Mouse (Mus musculus) spleen, embryonic (tissue): Measurements from ENCODE around the gene Rab23.
"Not testable (repeated sequence)": the region's sequence is repeated elsewhere in the genome, so short reads cannot be mapped to it uniquely, and the experiment has no call there.

Experiments used
- CTCF ChIA-PET: fragments of 350-600 bp; sonication (Branson Sonifier 250); formaldehyde crosslinking; loops from one replicate; lab custom pipeline; 2022; lab: Charles Lee

Rab23 gene

DNA sequence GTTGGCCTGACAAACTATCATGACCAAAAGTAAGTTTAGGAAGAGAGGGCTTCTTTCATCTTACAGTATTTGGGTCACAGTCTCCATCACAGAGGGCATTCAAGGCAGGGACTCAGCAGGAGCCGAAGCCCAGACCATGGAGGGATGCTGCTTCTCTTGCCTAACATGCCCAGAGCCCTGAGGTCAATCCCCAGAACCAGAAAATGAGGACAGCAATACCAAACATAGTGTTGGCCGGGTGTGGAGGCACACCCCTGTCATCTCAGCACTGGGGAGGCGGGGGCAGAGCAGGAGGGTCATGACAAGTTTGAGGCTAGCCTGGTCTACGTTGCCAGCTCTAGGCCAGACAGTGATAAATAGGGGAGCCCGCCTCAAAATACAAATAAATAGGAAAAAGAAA, 5.4 kb downstream of the Rab23 start:
- CTCF ChIA-PET = no interaction called here

DNA sequence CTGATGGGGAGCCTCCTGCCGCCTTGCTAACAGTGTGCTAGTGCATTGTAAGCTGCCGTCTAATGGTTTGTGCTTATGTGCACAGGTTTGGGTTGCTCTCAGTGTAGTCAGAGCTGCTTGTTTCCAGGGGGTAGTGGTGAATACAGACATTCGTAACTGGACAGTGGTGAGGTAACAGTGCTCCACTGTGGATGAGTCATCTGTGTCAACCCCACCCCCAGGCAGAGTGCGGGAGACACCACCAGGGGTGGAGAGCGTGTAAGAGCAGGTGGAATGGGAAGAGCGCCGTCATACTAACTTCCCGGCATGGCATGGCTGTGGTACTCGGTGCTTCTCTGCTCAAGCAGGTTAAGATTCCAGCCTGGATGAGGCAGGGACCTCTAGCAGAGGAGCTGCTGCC, 13.4 kb downstream of the Rab23 start:
- CTCF ChIA-PET = no interaction called here

DNA sequence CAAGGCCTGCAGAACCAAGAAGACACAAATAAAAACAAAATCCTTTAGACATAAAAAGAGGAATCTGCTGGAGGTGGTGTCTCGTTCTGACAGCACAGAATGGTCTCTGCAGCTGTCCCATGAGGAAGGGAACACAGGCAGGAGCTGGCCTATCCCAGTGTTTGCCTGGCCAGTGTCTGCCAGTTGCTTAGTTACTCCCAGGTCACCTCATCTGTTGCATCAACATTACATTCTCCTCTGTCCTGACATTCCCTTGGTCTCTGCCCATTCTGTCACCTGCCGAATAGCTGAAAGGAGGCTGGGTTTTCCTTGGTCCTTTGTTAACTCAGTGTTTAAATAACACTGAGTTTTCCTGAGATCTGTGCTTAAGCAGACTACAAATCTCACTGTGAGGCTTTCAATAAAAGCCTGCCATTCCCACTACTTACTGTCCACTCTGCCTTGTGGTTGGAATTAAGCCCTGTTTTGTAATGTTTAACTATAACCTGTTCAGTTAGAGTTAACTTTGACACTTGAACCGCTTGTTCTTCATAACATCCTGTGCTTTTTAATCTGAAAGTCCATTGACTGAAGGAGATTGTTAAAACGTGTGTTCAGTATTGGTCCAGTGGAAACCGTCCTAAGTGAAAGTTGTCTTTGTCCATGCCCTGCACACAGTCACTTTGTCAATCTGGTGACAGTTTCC, 14.5 kb downstream of the Rab23 start:
- CTCF ChIA-PET = no interaction called here

DNA sequence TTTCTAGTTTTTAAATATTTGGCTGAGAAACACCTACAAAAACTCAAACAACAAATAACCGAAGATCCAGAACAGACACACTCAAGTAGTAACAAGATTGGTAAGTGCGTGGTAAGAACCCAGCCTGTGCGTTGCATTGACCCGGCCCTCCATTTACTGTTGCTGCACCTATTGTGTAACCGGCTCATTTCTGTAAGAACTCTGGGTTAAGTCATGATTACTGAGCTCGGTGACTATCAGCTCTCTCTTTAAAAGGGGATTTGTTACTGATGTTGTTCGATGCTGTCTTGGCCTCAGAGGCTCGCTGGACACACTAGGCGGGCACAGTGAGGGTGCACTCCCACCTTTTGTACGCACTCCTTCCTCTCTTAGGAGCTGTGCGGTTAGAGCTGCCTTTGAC, 18.6 kb downstream of the Rab23 start:
- CTCF ChIA-PET = no interaction called here

DNA sequence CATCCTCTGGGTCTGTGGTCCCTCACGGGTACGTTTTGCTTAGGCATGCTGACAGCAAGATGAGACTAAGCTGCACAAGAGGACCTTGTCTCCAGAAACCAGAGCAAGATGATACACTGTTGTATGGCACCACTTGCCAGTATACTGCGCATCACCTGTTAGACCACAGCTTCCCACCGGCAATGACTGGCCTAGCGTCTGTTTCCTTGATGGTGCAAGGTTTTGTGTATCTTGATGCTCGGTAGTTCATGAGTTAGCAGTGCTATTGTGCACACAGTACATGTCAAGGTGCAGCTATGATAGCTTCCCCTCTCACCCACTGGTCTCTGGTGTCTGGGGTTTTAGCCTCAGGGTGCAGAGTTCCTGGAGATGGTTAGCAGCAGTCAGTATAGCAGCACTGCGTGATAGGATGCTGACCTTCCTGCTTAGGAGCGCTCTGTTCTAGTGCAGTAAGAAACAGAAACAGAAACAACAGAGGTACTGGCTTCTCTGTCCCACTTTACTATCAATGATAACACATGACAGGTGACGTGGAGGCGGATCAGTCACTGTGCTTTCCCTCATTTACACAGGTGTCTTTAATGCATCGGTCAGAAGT, 19.1 kb downstream of the Rab23 start:
- CTCF ChIA-PET = interaction anchor here (0.6 kb wide), 1 partner anchor 35 kb away, joined by 3 read pairs; no protein-coding TSS in a partner anchor

DNA sequence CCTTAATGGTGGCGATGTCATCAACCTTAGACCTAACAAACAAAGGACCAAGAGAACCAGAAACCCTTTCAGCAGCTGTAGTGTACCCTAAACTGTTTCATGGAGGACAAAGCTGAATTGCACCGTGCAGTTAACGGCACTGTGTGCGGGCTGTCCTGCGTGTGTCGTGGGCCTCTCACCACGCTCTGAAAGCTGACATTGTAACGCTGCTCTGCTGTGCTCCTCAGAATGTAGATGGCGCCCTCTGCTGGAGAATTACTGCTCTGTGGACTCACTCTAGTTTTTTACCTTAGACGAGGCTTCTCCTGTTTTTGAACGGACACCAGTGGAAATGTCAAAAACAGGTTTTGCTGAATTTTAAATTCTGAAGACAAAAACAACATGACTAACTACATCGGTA, 19.6 kb downstream of the Rab23 start:
- CTCF ChIA-PET = interaction anchor here (0.6 kb wide), 1 partner anchor 35 kb away, joined by 3 read pairs; no protein-coding TSS in a partner anchor

DNA sequence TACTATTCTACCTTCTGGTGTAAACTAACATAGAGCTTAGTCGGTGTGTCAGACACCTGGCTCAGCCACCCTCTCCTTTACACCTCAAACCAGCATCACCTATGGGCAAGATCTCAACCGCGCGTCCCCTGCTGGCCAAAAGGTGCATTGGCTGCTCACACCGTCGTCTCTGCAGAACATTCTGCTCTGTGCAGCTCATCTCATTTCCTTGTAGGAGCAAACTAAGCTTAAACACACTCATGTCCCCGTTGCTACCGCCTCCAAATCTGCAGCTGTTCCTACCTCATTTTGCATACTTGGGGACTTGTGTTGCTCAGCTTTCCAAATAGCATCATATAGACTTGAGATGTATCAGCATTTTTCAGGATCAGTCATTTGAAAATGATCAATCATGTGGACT, 23.2 kb downstream of the Rab23 start:
- CTCF ChIA-PET = interaction anchor here (0.7 kb wide), 1 partner anchor 853 kb away, joined by 3 read pairs; no protein-coding TSS in a partner anchor

DNA sequence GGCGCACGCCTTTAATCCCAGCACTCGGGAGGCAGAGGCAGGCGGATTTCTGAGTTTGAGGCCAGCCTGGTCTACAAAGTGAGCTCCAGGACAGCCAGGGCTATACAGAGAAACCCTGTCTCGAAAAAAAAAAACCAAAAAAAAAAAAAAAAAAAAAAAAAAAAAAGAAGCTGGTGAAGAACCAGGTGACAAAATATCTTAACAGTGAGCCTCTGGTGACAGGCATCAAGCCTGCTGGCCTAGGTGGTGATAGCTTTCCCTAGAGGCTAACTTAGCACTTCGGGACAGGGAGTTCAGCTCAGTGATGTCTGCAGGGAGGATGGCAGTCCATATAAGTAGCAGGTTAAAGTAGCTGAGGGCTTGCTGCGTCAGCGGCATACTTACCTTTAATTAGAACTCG, 25.1 kb downstream of the Rab23 start:
- CTCF ChIA-PET = not testable (repeated sequence)

DNA sequence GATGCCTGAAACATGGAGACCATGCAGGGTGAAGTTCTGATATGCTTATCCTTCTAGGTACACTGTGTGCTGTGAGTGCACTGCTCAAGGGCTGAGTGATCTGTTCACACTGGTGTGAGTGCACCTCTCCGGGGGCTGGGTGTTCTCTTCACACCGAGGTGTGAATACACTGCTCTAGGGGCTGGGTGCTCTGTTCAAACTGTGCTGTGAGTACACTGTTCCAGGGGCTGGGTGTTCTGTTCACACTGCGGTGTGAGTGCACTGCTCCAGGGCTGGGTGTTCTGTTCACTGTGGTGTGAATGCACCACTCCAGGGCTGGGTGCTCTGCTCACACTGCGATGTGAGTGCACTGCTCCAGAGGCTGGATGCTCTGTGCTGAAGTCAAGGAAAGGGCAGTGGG, 26.2 kb downstream of the Rab23 start:
- CTCF ChIA-PET = no interaction called here

DNA sequence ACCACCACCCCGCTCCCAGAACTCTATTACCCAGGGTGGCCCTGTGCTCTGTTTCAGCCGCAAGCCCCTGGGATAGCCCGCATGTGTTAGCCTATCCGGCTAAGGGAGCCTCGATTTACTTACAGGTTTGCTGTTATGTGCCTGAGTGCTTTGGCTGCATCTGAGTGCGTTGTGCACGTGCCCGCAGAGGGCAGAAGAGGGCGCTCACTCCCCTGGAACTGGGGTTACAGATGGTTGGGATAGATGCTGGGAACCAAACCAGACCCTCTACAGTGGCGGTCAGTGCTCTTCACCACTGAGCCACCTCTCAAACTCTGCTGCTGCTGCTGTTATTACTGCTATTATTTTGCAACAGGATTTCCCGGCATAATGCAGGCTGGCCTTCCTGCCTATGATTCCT, 29.4 kb downstream of the Rab23 start:
- CTCF ChIA-PET = interaction anchor here (0.7 kb wide), 1 partner anchor 60 kb away, joined by 15 read pairs; no protein-coding TSS in a partner anchor

DNA sequence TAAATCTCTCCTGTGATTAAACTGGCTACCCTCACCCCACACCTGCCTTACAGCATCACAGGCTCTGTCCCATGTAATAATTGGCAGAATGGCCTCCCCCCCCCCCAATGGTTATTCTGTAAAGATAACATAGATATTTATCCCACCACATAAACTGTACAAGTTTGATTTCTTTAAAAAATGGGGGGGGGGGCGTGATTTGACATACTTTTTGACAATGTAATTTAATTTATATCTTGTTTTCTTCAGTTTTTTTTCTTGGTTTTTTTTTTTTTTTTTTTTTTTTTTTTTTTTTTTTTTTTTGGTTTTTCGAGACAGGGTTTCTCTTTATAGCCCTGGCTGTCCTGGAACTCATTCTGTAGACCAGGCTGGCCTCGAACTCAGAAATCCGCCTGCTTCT, 30.0 kb downstream of the Rab23 start:
- CTCF ChIA-PET = not testable (repeated sequence)

DNA sequence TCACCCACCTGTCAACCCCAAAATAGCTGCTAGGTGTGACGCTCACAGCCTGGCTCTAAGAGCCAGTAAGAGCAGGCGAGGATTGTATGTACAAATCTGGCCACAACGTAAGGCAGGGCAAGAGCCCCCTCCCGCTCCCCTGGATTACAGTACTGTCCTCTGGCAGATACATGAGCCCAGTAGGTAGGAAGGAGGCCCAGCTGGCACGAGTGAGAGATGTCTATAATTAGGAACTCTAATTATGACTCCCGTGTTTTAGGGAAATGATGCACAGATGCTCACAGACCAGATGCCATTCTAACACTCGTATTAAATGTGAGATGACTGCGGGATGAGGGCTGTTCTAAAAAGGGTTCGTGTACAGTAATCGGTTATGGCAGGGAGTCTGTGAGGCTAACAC, 31.6 kb downstream of the Rab23 start:
- CTCF ChIA-PET = no interaction called here

DNA sequence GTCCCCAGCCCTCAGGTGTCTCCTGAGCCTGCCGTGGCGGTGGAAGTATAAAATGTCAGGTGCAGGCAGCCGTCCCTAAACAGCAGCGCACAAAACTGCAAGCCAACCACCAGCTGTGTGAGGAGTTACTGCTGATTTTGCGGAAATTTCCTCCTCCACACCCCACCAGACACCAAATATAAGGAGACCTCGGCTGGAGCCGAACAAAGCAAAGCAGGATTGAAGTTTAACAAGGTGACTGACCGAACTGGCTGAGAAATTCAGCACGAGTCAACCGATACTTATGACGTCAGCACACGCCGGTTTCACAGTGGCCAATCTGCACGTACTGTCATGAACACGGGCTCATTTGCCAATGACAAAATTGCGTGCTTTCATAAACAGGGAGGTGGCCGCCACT, 34.4 kb downstream of the Rab23 start:
- CTCF ChIA-PET = no interaction called here

DNA sequence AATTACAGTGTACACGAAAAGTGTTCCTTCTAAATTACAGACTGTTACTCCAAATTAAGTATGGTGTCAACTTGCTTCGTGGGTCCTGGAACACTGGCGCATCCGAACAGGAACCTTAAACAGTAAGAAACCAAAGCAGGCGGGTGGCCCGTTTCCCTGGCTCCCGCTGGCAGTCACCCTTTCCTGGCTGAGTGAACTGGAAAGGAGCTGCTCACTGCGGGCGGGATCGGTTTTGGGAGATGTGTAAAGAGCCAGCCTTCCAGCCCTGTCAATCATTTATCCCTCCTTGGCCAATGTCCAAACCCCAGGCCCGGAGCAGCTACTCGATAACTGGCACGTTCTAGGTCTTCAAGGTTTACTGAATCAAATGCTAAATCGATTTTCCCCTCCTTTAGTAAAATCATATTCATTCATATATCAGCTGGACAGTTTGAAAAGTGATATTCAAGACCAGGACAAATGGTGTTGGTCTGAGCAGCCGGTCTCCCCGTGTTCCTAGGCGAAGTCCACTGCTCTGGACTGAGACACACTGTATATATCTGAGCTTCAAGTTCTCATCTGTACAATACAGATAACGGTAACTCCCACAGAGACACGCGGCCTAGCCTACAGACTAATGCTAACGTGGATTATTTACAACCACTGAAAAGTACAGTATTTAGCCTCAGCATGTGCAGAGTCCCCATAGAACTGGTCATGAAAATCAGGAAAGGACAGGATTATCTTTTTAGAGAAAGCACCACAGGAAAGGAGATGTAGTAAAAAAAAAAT, 35.5 kb downstream of the Rab23 start:
- CTCF ChIA-PET = no interaction called here

DNA sequence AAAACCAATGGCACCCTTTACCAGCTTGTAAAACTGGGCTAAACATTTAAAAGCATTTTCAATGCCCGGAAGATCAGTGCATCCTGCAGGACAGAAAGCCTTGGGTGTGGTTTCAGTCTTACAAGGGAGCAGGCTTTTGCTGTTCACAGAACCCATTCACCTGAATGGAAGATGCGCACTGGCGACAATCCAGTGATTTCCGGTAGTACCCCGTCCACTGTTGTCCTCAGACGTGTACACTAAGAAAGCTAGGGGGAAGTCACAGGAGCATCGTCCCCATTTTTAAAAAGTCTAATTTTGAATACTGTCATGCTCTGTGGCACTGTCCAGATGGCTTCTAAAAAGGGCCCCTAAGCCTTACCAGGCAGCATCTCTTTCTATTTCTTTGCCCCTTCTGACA, 36.1 kb downstream of the Rab23 start:
- CTCF ChIA-PET = no interaction called here

DNA sequence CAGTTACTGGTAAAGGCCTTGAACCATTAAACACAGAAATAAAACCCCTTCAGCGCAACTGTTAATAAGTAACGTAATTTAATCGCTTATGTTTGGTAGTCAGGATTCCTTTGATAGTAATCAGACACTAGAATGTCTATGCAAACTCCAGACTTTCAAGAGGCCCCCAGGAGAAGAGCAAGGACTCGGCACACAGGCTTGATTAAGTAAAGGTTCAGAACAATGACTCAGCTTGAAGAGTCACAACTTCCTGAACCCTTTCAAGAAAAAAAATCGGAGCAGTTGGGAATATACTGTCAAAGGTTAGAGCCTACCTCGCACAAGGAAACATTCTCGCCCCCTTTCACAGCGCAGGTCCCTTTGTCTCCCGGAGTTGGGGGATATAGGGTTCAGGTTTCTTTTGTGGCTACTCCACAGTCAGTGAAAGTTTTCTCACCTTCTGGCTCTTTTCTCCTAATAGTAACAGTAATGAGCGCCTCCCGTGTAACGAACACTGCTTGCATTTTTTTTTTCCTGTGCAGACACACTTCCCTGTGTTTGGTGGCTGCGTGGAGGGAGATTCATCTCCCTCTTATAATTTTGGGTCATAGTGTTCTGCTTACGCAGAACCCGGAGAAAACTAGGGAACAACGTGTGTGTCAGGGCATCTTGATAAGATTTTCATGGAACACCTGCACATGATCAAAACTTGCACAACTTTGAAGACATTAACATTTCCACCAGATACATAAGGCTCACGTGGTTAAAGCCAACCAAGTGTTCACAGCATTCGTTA, 36.8 kb downstream of the Rab23 start:
- CTCF ChIA-PET = no interaction called here

DNA sequence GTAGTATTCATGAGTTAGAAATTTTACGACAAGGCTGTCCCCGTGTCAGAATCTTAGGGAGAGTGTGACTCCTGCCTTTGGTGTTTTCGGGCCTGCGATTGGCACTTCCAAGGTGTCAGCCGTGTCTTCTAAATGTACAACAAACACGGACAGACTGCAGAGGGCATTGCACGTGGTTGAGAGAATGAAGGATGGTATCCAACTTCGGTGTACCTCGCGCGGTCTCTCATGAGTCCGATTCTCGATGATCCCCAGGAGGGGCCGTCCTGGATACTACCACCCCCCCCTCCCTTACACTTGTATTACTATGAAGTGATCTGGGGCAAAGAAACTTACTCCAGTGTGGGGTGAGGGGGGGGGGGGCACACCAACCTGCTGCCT, 37.3 kb downstream of the Rab23 start:
- CTCF ChIA-PET = no interaction called here

DNA sequence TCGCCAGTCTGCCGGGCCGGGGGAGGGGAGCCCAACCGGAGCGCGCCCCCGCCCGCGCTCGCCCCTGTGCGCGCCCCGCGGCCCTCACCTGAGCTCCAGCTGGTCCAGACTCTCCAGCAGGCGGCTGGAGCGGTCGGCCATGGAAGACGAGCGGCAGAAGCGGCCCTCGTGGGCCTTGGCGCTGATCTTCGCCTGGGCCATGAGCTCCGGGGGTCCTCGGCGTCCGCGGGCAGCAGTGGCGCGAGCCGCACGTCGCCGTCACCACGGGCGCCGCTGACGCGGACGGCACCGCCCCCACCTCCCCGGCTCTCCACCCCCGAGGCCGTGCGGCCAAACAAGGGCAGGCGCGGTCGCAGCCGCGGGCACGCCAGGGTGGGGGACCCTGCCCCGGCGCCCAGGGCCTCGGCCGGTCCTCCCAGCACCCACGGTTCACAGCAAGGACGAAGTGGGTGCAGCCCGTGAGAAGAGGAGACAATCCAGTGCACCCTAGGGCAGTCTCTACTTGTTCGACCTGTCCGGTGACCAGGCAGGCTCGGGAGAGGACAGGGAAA, 37.9 kb downstream of the Rab23 start, which contains the start of gene Bag2:
Gene Bag2, minus strand, starts transcription at position 305 of the 551 bp plus-strand sequence.
- CTCF ChIA-PET = no interaction called here

DNA sequence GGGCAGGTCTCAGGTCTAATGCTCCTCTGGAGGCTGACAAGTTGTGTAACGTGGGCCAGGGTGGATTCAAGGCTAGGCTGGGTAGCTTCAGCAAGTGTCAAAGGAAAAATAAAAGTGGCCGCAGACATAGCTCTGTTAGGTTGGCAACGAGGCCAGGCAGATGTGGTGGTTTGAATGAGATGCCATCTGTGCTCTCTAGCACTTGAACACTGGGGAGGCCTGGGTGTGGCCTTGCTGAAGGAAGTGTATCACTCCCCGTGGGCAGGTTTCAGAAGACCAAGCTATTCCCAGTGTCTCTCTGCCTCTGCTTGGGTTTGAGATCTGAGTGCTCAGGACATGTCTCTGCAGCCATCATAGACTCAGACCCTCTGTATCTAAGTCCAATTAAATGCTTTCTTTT, 38.8 kb downstream of the Rab23 start:
- CTCF ChIA-PET = no interaction called here

DNA sequence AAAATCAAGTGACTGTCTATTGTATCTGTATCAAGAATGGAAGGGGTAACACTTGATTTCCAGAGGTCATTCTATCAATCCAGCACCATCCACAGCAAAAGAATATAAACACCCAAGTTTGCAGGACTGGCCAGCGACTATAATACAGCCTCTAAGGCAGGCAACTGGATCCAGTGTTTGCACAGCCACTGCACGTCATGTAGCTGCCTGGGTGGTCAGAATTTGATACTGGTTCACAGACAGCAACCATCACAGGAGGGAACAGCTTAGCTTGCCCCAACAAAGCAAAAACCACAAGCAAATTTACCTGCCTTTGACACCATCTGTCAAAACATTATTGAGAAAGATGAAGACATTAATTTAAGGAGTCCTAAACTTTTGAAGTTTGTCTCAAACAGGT, 44.1 kb downstream of the Rab23 start:
- CTCF ChIA-PET = no interaction called here

DNA sequence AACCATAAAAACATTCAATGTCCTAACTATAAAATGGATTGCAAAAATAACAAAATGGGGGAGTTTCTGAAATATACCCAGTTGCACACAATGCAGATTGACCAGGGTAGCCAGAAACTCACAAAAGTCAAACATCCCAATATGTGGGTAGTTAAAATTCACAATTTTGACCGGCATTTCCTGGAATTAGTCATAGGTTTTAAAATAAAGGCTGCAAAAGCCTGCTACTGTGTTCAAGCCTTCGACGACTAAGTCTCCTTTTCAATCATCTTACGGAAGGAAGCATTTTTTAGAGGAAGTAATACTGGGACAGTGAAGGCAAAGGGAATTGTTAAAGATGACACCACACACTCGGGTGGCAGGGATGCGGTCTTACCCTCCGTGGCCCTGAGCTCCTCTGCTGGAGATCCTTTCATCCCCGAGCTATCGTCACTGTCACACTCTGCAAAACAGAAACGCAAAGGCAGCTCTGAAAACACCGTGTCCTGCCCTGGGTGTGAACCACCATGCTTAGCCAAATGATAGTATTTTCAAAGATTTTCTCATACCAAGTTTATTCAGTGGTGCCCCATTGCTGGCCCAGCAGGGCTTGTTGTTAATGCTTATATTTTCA, 45.9 kb downstream of the Rab23 start:
- CTCF ChIA-PET = interaction anchor here (0.7 kb wide), 1 partner anchor 106 kb away, joined by 5 read pairs; no protein-coding TSS in a partner anchor
